ENCODE assay signal across 10 mouse cellular contexts in genomic region chr2:92667192-92667591, GRCm38 (mm10).
A peak's percentile ranks its signal among the peaks of the same experiment; 100 is the strongest.
DNase-seq lines count a peak whose midpoint lies in the region; ATAC-seq and TF ChIP-seq lines count a peak whose summit lies in the region.
"Had no signal": no experiment of that assay in that cellular context is flagged by ENCODE, and none has a peak within 500 bp of the region (broad histone marks: within the 10 kb centered on the region; RNA-seq: fewer than 3 reads in every experiment).

No protein-coding gene starts in this region.

- no peaks in the 10 kb centered on the region for H3K36me3 ChIP-seq in G1E (replicated peaks)
- H3K36me3 ChIP-seq in liver, embryonic 13.5 days, result no peaks in the 10 kb centered on the region
- no peaks in the 10 kb centered on the region for H3K36me3 ChIP-seq in limb, embryonic 10.5 days
- H3K36me3 ChIP-seq: heart, embryonic 15.5 days had no signal

- H3K4me1 ChIP-seq in G1E (ENCODE audit: insufficient read depth, low read depth, low read length), result no peaks in the 10 kb centered on the region; the same call in 1 of the 2 replicates
- H3K4me1 ChIP-seq in liver, embryonic 13.5 days (replicated peaks), result peaks cover 16% of the 10 kb centered on the region
- 0 out of 2 replicates have a peak, but pooled peaks cover 4% of the 10 kb centered on the region for H3K4me1 ChIP-seq in limb, embryonic 10.5 days

- TF ChIP-seq CTCF in G1E (IDR thresholded peaks at IDR 0.05; ENCODE audit: low read depth, low read length), result no peak

- H3K27ac ChIP-seq in liver, embryonic 13.5 days, result no peak overlapping the region
- no peak overlapping the region for H3K27ac ChIP-seq in limb, embryonic 10.5 days
- H3K27ac ChIP-seq: heart, embryonic 15.5 days had no signal

- H3K9me3 ChIP-seq in G1E (replicated peaks), result no peaks in the 10 kb centered on the region
- H3K9me3 ChIP-seq in liver, embryonic 13.5 days (replicated peaks), result no peaks in the 10 kb centered on the region
- no peaks in the 10 kb centered on the region for H3K9me3 ChIP-seq in limb, embryonic 10.5 days (replicated peaks)
- H3K9me3 ChIP-seq: heart, embryonic 15.5 days had no signal

- DNase-seq in A20 (ENCODE audit: low read depth, low spot score), result peak; percentile 81
- no peak for DNase-seq in G1E (ENCODE audit: low spot score)
- peak; percentile 15 for DNase-seq in heart, postnatal 4 days
- peak; percentile 20 for DNase-seq in liver, embryonic 13.5 days
- DNase-seq in limb, embryonic 10.5 days (ENCODE audit: low spot score), result no peak
- DNase-seq: layer of hippocampus, adult 9-11 months had no signal

- 22% methylated on average over 1 of the region's 1 CpGs for WGBS in liver, embryonic 13.5 days (ENCODE audit: insufficient replicate concordance)
- WGBS in limb, embryonic 10.5 days, result 65% methylated on average over 1 of the region's 1 CpGs

- H3K4me2 ChIP-seq in liver, embryonic 13.5 days, result no peak overlapping the region
- H3K4me2 ChIP-seq: heart, embryonic 15.5 days had no signal

- peak; percentile 94 for ATAC-seq in G1E (ENCODE audit: extremely low read depth, insufficient number of reproducible peaks, low FRiP score, poor library complexity, severe bottlenecking)
- ATAC-seq in liver, embryonic 13.5 days (ENCODE audit: low read depth), result peak; percentile 89
- no peak for ATAC-seq in monocyte, adult 5-6 weeks (replicated peaks; ENCODE audit: insufficient number of reproducible peaks, low FRiP score, low TSS enrichment, poor library complexity, severe bottlenecking)
- ATAC-seq in inflammation-experienced regulatory T-cells, adult 6 months, result no peak

- H3K9ac ChIP-seq in liver, embryonic 13.5 days, result no peak overlapping the region
- H3K9ac ChIP-seq: heart, embryonic 15.5 days had no signal

- no peak overlapping the region for H3K4me3 ChIP-seq in G1E (ENCODE audit: low read depth, low read length)
- H3K4me3 ChIP-seq in liver, embryonic 13.5 days (replicated peaks), result no peak overlapping the region
- no peak overlapping the region for H3K4me3 ChIP-seq in limb, embryonic 10.5 days
- H3K4me3 ChIP-seq: erythroblast, embryonic 14.5 days; heart, embryonic 15.5 days had no signal

- H3K27me3 ChIP-seq in G1E (ENCODE audit: insufficient read depth, low read length), result peaks cover 5% of the 10 kb centered on the region; the same call in 1 of the 2 replicates
- H3K27me3 ChIP-seq in liver, embryonic 13.5 days, result 0 out of 2 replicates have a peak, but pooled peaks cover 5% of the 10 kb centered on the region
- H3K27me3 ChIP-seq in limb, embryonic 10.5 days (ENCODE audit: low read depth, poor library complexity, severe bottlenecking), result peaks cover 12% of the 10 kb centered on the region; the same call in 1 of the 2 replicates

Comparison
In these comparisons a context has a peak if more than half of its experiments do, and no peak if none do; other contexts are left out.
1. DNase-seq: peak in A20 (single experiment), heart, postnatal 4 days (single experiment) and liver, embryonic 13.5 days (single experiment); none in G1E (single experiment) and limb, embryonic 10.5 days (single experiment).
2. ATAC-seq: peak in G1E (single experiment) and liver, embryonic 13.5 days (single experiment); none in monocyte, adult 5-6 weeks (single experiment) and inflammation-experienced regulatory T-cells, adult 6 months (single experiment).